Mouse (Mus musculus): ENCODE measurements at regions not wholly inside any gene's neighbourhood (a gene's known extent, or its start where the extent isn't known, plus 50 kb on each side); places are given as distances from the start of the nearest gene placed in this dataset.

GRCm38 (mm10) chr10:112863808-112864207 lies 65.0 kb downstream of the Atxn7l3b start:
- no peak for DNase-seq

DNA sequence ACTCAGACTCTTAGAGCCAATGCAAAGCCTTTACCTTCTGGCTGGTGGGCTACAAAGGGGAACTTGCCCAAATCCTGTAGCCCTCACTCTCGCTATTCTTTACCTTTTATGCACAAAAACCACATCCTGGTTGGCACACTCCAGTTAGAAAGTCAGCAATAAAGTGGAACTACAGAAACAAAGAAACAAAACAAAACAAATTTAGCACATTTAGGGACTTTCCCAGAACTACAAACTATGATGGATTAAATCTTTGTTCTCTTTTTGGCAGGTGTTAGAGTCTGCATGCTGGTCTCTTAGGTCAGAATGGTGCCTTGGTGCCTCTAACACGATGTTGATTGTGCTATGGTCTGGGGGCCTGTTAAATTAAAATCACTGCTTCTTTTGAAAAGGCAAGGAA lies 65.4 kb downstream of the Atxn7l3b start:
- no peak for DNase-seq

GRCm38 (mm10) chr10:112851997-112852396 lies 76.8 kb downstream of the Atxn7l3b start:
- DNase-seq: no peak

DNA sequence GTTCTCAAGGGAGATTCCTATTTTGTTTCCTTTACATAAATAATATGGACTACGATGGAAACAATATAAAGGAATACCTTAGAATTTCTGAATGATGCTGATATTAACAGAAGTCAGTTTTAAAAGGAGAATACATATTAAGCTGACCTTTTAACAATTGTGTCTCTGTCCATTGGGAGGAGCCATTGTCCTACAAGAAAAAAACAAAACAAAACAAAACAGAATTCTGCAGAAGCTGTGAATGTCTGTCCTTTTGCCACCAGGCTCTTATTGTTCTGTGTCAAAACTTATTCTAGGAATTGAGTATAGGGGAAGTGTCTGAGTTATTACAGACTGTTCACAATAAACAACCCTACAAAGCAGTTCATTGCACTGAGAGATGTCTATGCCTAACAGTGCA lies 82.6 kb downstream of the Atxn7l3b start:
- no peak for DNase-seq

- DNase-seq: no peak
These were observed 91.3 kb downstream of the Atxn7l3b start for GRCm38 (mm10) chr10:112837400-112838035.

DNA sequence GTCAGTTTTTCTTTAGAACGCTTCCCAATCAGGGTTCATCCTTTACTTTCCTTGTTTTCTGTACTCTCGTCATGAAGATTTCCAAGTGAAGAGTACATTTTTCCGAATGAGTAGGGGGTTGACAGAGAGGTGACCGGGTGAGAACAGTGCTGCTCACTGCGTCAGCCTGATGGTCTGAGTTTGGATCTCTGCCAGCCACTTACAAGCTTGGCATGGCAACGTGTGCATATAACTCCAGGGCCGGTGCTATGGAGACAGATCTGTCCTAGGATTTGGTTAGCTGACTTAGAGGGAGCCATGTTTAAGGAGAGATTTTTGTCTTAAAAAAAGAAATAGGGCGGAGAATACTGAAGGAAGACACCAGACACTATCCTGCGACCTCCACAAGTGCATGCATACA lies 92.8 kb downstream of the Atxn7l3b start:
- no peak for DNase-seq

- no peak for DNase-seq
These were observed 93.3 kb downstream of the Atxn7l3b start for GRCm38 (mm10) chr10:112835508-112835907.

- no peak for DNase-seq
These were observed 118.6 kb downstream of the Atxn7l3b start for GRCm38 (mm10) chr10:112810181-112810580.

- DNase-seq: peak; percentile 4
These were observed 125.2 kb downstream of the Atxn7l3b start for GRCm38 (mm10) chr10:112803557-112803956.

DNA sequence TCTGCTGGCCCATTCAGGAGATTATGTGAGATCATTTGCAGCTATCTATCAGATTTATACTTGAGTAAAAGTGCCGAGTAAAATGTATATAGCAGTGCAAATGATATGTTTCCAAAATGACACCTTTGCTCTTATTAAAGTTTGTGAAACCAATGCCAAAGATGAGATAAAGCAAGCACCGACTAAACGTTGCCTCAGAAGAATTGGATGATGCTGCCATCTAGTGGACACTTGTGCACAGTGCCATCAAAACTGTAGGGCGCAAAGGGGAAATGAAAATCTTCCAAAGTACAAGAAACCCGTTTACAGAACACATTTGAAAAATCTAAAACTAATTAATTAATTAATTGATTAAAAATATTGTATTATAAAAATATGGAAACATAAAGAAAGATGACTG lies 127.2 kb downstream of the Atxn7l3b start:
- DNase-seq: peak; percentile 29

DNA sequence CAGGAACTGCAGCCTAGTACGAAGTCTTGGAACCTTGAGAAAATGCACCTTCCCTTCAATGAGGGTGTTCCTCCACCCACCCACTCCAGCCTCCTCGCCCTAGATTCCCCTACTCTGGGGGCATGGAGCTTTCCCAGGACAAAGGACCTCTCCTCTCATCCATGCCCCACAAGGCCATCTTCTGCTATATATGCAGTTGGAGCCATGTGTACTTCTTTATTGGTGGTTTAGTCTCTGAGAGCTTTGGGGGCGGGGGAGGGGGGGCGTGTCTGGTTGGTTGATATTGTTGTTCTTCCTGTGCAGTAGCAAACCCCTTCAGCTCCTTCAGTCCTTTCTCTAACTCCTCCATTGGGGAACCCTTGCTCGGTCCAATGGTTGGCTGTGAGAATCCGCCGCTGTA lies 130.2 kb downstream of the Atxn7l3b start:
- DNase-seq: no peak

DNA sequence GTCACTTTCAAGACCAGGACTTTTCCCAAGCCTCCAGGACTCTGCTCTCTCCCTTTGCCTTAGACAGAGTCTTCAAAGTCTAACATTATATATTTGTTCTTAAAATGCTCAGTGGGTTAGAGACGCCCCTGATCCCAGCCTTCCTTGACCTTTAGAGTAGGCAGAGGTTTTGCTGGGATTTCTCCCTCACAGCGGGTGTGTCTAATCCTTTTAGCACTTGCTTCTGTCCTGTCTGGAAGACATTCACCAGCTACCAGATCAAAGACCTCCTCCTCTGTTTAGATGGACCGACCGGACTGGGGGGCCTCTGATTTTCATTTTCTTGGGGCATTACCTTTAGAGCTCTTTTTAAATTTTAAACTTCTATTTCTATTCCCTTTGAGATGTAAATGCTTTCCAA lies 130.7 kb downstream of the Atxn7l3b start:
- no peak for DNase-seq

DNA sequence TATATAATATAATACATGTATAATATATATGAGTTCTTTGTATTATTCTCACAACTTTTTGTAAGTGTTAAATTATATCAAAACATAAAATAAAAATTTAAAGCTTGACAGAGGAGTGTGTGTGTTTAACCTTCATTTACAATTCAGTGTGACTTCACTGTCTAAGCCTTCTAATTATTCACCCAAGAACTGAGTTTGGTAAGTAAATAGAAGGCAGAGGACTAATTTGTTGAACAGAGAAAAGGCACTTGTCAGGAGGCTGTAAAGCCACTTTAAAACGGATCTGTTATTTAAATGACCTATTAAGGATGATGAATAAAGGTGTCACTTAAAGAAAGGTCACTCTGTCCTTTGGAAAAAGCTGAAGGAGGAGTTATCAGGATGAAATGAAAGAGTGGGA lies 132.9 kb downstream of the Atxn7l3b start:
- no peak for DNase-seq

GRCm38 (mm10) chr10:112795473-112795872 lies 133.3 kb downstream of the Atxn7l3b start:
- no peak for DNase-seq

- no peak for DNase-seq
These were observed 140.6 kb downstream of the Atxn7l3b start for GRCm38 (mm10) chr10:112788236-112788635.

- DNase-seq: no peak
These were observed 154.5 kb downstream of the Atxn7l3b start for GRCm38 (mm10) chr10:112774262-112774661.

- no peak for DNase-seq
These were observed 182.1 kb downstream of the Atxn7l3b start for GRCm38 (mm10) chr10:112746683-112747082.

GRCm38 (mm10) chr10:112743527-112743926 lies 185.3 kb downstream of the Atxn7l3b start:
- no peak for DNase-seq

DNA sequence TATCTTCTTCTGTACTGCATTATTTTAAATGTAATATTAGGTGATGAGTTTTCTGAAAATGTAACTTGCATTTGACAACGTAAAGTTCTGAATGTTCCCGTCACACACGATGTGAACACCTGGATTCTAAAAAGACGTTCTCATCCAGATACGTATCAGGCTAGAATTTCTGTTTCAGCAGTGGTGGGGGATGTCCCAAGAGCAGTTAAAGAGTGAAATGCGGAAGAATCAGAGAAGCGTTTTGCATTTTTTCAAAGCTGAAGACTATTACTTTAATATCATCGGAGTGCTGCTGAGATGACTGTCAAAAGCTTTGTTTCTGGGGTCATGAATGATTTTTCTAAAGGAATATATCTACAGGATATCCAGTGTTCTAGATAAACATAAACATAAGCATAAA lies 186.7 kb downstream of the Atxn7l3b start:
- no peak for DNase-seq

All from kidney, postnatal 14 days (tissue).